Mouse (Mus musculus) spleen, adult 12 weeks (tissue): ENCODE results near the gene Cry2.
"Not testable (repeated sequence)": the region's sequence is repeated elsewhere in the genome, so short reads cannot be mapped to it uniquely, and the experiment has no call there.

Experiments used
- DNase-seq: peaks from one replicate; pipeline ENCODE4 v3.0.0; 2022; ENCODE audit warnings: low spot score

The Cry2 gene

DNA sequence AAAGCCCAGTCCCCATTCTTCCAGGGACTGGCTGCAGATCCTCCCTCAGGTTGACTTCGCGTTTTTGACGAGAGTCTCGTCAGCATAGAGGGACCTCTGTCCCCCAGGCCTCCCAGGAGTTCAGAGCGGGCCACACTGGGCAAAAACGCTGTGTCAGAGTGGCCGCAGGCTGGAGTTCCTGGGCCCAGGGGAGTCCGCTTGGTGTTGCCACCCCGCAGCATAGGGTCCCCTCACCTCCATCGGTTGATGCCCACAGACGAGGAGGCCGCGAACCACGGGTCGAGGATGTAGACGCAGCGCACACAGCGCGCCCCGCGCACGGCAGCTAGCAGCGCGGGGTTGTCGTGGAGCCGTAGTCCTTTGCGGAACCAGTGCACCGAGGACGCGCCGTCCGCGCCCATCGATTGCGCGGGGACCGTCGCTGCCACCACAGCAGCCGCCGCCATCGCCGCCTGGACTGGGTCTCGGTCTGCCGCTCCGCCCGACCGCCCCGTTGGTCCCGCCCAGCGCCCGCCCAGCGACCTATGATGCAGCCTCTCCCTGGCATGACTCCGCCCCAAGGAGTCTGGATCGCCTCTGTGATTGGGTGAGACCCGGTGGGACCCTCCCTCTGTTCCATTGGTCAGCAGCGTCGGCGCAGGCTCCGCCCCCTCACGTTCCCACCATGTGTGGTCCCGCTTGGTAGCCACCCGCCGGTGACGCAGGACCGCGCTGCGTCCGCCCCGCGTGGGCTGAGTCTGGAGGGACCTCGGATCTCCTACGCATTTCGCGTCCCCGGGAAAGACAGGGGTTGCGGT, at the start of gene Cry2:
Gene Cry2 (minus strand): TSS at position 466 of the 797 bp plus-strand sequence.
- DNase-seq: peak; percentile 94

DNA sequence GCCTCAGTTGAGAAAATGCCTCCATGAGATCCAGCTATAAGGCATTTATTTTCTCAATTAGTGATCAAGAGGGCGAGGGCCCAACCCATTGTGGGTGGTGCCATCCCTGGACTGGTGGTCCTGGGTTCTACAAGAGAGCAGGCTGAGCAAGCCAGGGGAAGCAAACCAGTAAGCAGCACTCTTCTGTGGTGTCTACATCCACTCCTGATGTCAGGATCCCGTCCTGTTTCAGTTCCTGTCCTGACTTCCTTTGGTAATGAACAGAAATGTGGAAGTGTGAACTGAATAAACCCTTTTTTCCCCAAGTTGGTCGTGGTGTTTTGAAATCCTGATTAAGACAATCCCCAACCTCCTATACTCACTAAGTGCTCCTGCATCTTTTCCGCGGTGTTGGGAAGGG, 49.7 kb upstream of the Cry2 start:
- DNase-seq: no peak

DNA sequence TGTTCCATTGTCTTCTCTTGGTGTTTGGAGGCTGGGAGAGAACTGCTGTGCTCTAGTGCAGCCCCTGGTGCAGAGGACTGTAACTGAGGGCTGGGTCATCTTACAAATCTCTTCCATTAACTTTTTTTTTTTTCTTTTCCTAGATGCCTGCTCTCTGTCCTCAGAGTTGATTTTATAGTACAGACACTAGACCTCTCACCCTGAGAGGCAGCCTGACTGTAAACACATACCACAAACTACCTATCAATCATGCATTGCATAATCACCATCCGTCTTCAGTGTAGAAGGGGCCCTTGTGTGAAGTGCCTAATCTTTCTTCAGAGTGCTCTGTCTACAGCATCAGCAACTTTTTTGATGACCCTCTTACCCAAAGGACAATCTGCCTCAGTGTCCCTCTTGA, 48.7 kb upstream of the Cry2 start:
- DNase-seq: no peak

DNA sequence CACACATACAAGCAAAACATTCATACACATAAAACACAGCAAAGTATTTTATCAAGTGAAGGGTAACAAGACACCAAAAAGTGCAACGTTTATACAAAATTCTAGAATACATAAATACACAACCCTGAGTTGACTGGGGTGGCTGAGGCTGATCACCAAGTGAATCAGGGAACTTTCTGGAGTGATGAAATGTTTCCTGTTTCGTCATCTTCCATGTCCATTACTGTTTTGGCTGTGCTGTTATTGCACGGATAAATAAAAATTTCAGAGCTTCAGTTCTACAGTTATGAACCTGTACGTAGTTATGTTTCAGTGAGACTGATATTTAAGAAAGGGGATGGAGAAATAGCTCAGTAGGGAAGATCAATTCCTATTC, 44.5 kb upstream of the Cry2 start:
- no peak for DNase-seq

DNA sequence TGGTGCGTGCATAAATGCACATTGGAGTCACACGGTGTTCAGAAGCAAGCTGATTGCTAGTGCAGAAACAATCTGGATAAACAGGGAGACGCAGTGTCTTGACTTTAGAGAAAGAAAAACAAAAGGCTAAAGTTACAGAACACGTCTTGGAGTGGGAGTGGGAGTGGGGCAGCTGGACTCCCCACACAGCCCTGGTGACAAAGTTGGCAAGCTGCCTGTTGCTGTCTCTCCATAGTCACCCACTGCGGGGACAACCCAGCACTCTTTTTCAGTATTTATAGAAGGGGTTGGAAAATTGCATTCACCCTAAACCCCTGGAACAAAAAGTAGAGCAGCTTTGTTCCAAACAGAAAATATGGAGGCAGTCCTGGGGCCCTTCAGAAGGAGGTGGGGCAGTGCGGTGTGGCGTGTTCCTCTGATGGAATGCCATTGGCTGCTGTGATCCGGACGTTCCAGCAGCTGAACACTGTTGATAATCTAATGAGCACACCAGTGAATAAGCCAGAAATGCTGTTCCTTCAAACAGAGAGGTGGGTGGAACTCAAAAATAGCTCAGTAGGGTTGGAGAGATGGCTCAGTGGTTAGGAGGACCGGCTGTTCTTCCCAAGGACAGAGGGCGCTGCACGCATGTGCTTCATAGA, 43.9 kb upstream of the Cry2 start:
- no peak for DNase-seq

DNA sequence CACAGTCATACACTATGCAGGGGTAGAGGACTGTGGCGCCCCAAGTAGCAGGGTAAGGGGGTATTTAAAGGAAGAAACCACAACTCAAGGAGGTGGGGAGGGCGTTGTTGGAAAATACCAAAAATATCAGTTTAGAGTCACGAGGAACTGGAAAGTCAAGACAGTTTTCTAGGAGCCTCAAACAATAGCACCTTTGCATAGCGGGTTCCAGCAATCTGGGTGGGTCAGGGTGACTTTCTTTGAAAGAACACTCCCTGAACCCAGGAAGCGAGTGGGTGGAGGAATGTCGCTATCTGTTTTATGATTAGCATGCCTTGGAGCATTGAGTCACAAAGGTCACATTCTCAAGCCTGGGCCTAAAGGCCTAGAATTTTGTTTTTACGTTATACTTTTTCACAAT, 42.7 kb upstream of the Cry2 start:
- not testable (repeated sequence) for DNase-seq

DNA sequence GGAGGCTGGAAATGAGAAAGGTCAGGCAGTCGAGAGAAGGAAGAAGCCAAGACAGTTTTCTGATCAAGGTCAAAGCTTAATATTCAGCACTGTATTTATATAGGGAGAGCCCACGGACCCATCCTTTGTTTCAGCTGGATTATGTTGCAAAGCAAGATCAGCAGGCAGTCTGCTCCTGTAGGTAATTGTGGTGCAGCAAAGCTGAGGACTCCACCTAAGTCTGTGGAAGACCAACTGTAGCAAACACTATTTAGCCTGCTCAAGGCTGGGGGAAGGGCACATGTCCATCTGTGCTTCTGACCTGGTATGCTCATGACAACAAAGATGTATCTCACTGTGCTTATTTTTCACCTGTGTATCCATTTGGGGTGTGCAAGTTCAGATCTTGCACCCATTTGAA, 41.9 kb upstream of the Cry2 start:
- no peak for DNase-seq

DNA sequence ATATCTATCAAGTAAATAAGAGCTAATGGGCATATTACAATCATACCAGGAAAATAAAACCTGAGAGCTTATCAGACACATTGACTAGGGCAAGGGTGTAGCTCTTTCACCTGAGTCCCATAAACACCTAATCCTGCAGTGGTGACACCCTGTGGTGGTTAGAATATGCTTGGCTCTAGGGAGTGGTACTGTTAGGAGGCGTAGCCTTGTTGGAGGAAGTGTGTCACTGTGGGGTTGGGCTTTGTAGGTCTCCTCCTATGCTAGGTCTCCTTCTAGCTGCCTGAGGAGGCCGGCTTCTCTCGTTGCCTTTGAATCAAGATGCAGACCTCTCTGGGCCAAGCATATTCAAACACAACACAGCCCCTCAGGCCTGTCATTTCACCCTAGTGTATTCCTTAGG, 41.1 kb upstream of the Cry2 start:
- no peak for DNase-seq

DNA sequence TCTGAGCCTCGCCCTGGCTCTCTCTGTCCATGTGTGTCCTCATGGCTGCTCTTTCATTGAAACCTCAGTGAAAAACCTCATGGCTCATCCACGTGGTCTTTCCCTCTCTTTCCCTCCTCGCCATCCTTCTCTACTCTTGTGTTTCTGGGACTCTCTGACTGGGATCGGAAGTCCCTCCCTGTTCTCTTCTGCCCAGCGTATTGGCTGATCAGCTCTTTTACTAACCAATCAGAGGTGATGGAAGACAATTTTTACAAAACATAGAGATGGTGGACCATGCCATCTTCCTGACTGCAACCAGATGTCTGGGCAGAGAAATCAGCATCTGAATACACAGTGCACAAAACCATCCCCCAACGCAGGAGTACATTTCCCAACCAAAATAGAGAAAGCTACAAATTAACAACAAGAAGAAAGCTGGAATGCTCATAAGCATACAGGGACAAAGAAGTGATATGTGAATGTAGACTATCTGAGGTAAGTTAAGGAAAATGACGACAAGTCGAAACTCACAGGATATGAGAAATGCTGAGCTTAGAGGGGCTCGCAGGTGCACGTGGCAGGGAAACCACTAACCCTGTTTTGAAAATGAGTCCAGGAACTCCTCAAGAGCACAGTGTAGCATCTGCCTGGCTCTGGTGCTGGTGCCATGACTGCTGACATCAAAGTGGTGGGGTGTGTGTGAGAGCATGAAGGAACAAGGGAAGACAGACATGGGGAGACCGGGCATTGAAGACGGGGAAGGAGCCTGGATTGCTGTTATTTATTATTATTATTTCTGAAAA, 38.2 kb upstream of the Cry2 start:
- DNase-seq: no peak

DNA sequence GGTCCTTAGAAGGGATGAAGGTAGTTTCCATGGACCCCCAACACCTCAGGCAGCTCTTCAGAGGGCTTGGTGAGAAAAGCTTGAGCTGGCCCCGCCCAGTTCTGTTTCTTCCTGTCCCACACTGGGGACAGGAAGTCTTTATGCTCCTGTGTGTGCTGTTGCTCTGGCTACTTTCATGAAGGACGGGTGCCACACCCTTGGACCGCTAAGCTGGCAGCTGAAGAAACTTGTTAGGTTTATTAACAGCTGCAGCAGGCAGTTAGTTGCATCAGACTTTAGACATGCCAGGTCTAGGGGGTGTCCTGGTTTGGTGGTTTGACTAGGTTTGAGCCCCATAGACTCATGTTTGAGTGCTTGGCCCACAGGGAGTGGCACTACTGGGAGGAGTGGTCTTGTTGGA, 30.8 kb upstream of the Cry2 start:
- no peak for DNase-seq

DNA sequence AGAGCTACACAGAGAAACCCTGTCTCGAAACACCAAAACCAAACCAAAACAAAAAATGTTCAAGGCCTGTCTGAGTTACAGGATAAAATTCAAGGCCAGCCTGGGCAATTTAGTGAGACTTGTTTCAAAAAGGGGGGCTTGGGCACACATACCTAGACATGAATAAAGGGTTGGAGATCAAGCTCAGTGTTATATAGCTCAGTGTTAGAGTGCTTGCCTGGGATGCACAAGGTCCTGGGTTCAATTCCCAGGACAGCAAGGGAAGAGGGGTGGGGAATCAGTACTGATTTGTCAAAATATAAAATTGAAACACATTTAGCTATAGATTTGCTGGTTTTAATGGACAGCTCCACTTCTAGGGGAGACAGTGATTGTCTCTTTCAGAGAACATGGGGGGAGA, 27.4 kb upstream of the Cry2 start:
- DNase-seq: no peak

DNA sequence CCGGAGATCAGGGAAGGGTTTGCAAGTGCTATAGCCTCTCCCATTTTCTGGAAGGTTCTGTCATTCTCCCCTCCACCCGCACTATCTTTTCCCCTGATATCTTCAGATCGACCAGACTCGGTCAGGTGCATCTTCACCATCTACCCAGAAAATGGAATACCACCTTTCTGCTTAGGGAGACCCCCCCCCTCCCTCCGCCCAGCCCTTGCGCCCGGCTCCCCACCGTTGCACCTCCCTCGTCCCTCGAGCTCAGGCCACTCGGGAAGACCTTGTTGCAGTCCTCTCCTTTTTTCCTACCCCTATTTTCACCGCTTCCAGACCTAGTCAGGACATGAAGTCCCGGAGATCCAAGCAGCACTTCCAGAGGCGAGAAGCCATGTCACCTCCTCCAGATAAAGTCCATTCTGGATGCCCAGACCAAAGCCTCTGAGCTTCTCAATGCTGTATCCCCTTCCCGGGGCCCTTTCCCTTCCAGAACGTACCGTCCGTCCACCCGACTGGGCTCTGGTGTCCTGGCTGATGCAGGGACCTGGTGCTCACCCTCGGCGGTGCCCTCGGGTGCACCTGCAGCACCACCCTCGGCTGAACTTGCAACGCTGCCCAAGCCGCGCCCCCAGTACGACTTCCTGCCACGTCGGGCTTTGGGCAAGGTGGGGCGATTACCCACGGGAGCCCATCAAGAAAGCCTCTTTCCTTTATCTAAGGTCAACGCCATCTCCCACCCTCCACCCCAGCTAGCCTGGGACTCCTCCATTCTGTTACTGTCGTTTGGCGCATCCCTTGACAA, 26.3 kb upstream of the Cry2 start, which contains the start of gene Slc35c1:
Gene Slc35c1 (minus strand): TSS at position 618 of the 787 bp plus-strand sequence.
- DNase-seq: peak; percentile 37

DNA sequence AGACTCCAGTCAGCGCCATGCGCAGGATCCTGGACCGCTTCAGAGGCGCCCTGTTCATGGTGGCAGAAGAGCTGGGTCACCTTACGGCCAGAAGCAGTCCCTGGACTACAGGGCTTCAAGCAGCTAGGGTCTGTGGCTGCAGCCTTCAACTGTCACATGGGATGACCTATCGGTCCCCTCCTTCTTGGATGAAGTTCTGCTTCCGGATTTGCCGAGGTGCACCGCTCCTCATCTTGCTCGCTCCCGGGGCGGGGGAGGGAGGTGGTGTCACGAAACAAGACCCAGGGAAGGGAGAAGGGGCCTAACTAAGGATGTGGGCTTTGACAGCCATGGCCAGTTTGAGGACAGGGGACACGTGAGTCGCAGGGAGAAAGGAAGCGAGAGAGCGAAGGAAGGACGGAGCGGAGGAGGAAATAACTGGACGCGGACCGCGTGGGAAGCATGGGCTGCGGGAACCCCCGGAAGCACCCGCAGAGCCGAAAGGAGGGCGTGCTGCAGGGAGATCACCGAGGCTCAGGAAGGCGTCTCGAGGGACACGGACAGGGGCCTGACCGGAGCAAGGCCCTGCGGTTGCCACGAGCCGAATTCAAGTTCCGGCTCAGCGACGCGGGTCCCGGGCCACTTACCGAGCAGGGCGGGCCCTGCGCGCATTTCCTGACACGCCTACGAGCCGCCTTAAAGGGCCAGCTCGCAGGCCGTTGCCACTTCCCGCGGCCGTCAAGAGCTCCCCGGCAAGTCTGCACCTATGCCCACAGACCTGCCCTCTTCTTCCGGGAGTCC, 25.5 kb upstream of the Cry2 start:
- peak; percentile 63 for DNase-seq

DNA sequence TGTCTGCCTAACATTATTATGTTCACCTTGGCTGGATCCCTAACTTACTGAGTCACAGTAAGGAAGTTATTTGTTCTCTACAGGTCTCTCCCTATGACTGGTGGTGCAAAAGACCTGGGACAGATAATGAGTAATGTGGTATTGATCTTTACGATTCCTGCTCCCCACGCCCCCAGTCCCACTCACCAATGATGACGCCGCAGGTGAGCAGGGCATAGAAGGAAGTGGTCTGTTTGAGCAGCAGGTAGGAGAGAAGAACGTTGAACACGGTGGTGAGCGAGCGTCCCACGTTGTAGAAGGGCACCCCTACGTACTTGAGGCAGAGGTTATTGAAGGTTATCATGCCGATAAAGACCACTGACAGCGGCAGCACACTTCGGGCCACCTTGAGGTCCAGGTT, 24.6 kb upstream of the Cry2 start:
- no peak for DNase-seq

DNA sequence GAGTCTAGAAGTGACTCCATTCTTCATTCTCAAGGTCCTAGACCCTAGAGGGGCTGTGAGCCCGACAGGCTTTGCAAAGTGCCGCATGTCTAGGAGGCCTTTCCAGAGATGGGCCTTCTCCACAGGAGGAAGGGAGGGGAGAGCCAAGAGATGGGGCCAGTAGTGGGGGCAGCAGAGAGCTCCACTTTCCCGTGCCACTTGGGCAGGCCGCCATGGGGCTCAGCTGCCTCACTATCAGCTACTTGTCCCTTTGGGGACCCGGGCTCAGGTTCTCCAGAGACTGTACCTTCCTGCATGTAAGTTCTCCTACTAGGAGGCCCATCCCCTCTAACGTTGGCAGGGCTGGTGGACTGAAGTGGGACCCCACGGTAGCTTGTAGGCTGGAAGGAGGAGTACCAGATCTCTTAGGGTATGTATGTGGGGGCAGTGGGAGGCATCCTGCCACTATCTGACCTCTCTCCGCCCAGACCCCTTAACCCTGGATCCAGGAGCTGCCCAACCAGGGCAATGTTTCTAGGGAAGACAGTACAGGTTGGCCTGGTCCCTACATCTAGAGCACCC, 23.2 kb upstream of the Cry2 start:
- DNase-seq: no peak

DNA sequence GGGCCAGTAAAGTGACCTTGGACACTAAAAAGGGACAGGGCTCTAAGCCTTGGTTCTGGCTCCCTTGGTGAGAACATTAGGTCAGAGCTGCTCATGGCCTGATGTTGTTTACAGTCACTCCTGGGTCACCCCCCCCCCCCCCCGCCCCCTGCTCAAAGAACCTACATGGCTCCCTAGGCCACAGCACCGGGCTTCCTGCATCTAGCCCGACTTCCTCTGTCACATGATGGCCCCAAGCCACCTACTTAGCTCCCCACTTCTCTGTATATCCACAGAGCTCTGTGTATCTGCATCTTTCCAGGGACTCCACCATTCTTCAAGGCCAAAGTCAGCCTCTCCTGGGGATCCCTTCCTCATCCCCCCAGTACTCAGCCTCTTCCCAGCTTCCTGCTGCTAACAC, 21.9 kb upstream of the Cry2 start:
- DNase-seq: no peak

DNA sequence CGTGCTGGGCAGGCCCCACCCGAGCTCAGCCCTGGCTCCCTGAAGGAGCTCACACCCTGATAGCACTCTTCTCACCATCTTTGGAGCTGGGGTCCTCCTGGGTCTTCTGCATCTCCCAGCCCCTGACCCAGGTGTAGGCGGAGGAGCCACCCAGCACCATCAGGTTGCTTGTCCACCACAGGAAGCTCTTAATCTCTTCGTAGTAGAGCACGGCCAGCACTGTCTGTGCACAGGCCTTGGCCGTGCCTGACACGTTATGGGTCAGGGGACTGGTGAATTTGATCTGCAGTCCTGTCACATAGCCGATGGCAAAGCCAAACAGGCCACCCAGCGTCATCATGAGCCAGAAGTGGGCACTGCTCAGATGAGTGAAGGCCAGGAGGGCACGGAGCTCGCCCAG, 20.3 kb upstream of the Cry2 start:
- DNase-seq: no peak

DNA sequence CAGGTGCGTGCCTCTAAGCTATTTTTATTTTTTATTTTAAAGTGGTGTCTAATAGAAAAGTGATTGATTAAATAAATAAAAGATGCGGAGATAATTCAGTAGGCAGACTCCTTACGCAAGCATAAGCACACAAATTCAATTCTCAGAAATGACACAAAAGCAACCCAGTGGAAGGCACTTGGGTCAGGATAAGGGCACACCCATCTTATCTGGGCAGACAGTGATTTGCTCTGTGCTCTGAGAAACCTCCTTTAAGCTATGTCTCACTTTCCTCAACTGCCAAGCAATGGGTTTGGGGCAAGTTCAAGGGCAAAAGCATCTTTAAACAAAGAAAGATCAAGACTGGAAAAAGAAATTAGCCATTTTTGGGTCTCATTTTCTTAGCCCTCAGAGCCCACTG, 17.3 kb upstream of the Cry2 start:
- DNase-seq: no peak

DNA sequence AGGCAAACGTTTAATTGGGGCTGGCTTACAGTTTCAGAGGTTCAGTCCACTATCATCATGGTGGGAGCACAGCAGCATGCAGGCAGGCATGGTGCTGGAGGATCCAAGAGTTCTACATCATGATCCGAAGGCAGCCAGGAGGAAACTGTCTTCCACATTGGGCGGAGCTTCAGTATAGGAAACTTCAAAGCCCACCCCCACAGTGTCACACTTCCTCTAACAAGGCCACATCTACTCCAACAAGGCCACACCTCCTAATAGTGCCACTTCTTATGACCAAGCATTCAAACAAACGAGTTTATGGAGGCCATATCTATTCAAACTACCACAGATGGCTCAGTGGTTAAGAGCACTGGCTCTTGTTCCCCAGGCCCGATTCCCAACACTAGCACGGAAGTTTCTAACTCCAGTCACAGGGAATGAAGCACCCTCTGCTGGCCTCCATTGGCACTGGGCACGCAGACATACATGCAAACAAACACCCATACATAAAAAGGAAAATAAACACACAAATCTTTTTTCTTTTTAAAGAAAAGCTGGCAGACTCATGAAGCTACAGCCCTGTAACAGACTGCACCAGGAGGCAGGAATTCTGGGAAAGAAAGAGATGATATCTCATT, 13.4 kb upstream of the Cry2 start:
- DNase-seq: no peak

DNA sequence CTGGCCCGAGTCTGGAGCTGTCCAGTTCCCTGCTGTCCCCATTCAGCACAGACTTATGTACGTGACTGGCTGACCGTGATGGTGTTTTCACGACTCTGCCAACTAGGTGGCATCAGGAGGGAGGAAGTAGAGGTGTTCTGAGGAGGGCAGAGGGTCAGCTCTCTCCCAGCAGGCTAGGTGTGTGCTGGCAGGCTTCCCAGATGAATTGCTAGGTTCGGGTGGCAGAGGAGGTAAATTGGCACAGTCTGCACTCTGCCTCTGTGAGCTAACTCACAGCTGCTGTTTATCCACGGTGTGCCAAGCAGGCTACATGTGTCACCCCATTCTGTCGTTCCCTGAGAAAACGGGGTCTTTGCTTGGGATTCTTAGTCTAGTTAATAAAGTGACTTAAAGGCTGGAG, 12.8 kb upstream of the Cry2 start:
- no peak for DNase-seq

DNA sequence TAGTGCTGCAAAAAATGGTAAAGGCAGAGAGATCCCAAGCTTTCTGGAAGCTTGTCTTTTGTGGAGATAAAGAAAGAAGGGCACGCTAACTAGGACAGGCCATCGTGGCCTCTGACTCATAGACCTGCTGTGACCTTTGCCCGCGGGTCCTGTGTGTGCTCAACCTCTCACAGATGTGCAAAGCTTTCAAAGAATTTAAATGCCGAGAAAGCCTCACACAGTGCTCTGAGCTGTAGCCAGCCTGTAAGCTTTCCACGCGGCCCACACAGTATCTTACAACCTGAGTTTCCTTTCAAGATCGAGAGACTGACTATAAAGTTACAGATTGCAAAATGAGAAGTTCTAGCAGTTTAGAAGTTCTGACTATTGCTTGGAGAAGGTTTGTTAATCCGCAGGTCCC, 12.0 kb upstream of the Cry2 start:
- no peak for DNase-seq
